Mouse (Mus musculus) ovary, postnatal 14 days (tissue): Measurements from ENCODE around the gene Drc1.

ENCODE experiments used
- DNase-seq: peaks from one replicate; pipeline ENCODE4 v3.0.0; 2022; ENCODE audit warnings: low spot score

Gene Drc1

GRCm38 (mm10) chr5:30281291-30281732, at the start of gene Drc1:
Drc1 (plus strand) TSS chr5:30281388.
- DNase-seq: peak; percentile 29

- DNase-seq: no peak
Observed at GRCm38 (mm10) chr5:30231891-30232270, 49.3 kb upstream of the Drc1 start.

- peak; percentile 94 for DNase-seq
Observed at GRCm38 (mm10) chr5:30232271-30232971, 48.8 kb upstream of the Drc1 start, which contains the start of gene Selenoi. Selenoi (plus strand) TSS chr5:30232581.

GRCm38 (mm10) chr5:30233042-30233441, 48.1 kb upstream of the Drc1 start:
- DNase-seq: no peak

GRCm38 (mm10) chr5:30233979-30234378, 47.2 kb upstream of the Drc1 start:
- no peak for DNase-seq

- no peak for DNase-seq
Observed at GRCm38 (mm10) chr5:30235641-30236126, 45.5 kb upstream of the Drc1 start.

- no peak for DNase-seq
Observed at GRCm38 (mm10) chr5:30238533-30238932, 42.7 kb upstream of the Drc1 start.

- DNase-seq: no peak
Observed at GRCm38 (mm10) chr5:30240552-30240951, 40.6 kb upstream of the Drc1 start.

- DNase-seq: no peak
Observed at GRCm38 (mm10) chr5:30242410-30242809, 38.8 kb upstream of the Drc1 start.

GRCm38 (mm10) chr5:30243741-30244140, 37.4 kb upstream of the Drc1 start:
- DNase-seq: no peak

- DNase-seq: no peak
Observed at GRCm38 (mm10) chr5:30245861-30246416, 35.2 kb upstream of the Drc1 start.

- DNase-seq: no peak
Observed at GRCm38 (mm10) chr5:30247666-30248065, 33.5 kb upstream of the Drc1 start.

GRCm38 (mm10) chr5:30255567-30256354, 25.4 kb upstream of the Drc1 start:
- no peak for DNase-seq

- no peak for DNase-seq
Observed at GRCm38 (mm10) chr5:30258776-30259175, 22.4 kb upstream of the Drc1 start.

- no peak for DNase-seq
Observed at GRCm38 (mm10) chr5:30270571-30271190, 10.5 kb upstream of the Drc1 start.

- peak; percentile 9 for DNase-seq
Observed at GRCm38 (mm10) chr5:30271599-30272281, 9.4 kb upstream of the Drc1 start.

- no peak for DNase-seq
Observed at GRCm38 (mm10) chr5:30276361-30276760, 4.8 kb upstream of the Drc1 start.

- no peak for DNase-seq
Observed at GRCm38 (mm10) chr5:30278952-30279351, 2.2 kb upstream of the Drc1 start.

GRCm38 (mm10) chr5:30279446-30279845, 1.7 kb upstream of the Drc1 start:
- DNase-seq: no peak

- DNase-seq: no peak
Observed at GRCm38 (mm10) chr5:30280864-30281263, 324 bp upstream of the Drc1 start.

- DNase-seq: no peak
Observed at GRCm38 (mm10) chr5:30285944-30286799, 5.0 kb downstream of the Drc1 start.
